Mouse (Mus musculus): ENCODE measurements at regions not wholly inside any gene's neighbourhood (a gene's known extent, or its start where the extent isn't known, plus 50 kb on each side); places are given as distances from the start of the nearest gene placed in this dataset.
A peak's percentile ranks its signal among the peaks of the same experiment; 100 is the strongest.

DNA sequence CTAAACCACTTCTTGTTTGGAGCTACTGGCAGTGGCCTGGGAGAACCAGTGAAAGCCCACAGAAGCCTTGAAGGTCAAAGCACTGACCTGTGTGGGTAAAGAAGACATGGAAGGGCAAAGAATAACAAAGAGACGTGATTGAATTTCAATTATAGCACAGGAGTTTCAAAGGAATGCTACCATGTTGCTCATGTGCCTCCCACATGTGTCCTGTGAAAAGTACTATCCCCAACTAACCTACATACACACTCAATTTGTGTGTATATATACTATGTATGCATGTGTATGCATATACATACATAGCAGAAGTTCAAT is 110.0 kb downstream of the Ccdc71l start:
- peak; percentile 22 for DNase-seq (ENCODE audit: low read depth, low spot score)

DNA sequence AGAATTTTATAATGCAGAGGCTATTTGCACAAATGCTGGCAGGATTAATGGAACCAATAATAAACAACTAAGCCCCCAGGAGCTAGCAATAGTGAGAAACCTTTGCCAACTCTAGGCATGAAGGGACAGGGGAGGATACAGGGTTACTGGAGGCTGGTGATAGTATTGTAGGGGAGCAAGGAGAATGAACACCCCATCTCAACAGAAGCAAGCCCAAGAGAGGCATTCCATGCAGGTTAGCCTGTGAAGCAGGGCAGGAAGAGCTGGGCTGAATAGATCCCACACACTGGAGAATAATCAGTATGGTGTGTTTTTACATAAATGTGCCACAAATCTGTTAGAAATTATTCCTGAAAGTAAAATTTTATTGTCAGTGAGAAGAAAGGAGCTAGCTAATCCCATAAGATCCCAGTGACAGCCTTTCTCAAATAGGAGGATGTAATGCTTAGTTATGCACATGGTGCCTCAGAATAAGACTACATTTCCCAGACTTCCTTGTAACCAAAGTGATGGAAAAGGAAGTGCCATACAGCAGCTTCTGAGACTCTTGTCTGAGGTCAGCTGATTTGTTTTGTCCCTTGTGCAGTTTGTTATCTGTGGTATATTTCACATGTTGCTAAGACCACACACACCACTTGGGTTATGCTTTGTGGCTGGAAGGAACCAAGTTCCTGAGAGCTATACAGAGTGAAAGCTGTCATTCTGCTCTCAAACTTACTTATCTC is 111.1 kb downstream of the Ccdc71l start:
- no peak for DNase-seq (ENCODE audit: low read depth, low spot score)

DNA sequence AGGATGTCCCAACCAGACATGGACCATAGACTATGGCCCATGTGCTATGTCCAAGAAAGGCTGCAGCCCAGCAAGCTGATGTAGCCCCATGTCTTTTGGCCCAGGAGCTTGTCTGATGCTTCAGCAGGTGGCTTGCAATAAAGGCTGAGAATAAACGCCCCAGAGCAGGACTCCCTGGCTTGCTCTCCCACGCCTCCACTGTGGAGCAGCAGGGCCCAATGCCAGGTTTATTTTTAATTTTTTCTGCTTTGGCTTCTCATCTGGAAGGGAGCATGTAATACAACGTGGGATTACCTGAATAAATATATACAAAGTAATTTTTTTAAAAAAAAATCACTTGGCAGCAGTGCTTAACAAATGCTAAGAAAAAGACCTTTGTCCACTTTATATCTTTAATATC is 125.7 kb downstream of the Ccdc71l start:
- DNase-seq (ENCODE audit: low read depth, low spot score): no peak

DNA sequence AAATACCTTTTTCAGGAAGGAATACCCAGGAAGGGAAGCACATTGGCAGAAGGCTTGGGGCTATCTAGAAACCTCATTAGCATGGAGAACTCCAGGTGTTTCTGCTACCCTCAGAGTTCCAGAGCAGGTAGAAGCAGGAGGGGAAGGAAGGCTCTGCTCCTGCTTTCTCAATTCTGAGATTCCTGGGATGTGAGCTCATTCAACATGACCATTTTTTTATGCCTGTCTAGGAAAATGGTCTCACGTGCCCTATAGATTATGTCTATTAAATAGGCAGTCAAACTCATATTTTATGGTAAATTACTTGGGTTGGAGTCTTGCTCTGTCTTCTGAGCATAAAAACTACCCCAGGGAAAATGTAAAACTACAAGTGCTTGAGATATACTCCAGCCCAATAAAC is 130.2 kb downstream of the Ccdc71l start:
- no peak for DNase-seq (ENCODE audit: low read depth, low spot score)

DNA sequence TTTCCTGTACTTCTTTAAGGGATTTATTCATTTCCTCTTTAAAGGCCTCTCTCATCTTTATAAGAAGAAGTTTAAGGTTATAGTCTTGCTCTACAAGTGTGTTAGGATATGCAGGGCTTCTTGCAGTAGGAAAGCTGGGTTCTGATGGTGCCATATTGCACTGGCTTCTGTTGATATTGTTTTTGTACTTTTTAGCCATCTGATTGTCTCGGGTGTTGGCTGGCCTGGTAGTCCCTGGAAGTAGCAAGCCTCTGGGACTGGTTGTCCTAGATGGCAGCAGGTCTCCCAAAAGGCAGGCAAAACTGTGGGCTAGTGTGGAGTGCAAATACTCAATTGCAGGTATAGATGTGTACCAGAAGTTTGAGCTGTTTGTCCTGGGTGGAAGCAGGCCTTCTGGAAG is 147.1 kb downstream of the Ccdc71l start:
- no peak for DNase-seq (ENCODE audit: low read depth, low spot score)

DNA sequence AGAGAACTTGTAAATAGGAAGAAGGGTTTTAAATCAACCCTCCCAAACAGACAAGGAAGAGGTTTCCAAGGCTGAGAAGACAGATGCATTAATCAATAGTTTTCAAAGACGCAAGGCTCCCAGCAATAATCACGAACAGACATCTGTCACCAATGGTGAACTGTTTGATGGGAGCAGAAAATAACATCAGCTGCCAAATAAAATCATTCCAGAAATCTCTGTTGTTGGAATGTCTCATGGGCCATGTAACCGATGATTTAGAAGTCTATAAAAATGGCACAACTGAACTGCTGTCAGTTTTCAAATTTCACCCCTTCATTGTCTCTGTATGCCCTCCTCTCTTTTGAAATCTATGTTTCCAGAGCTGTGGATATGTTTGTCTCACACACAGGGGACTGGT is 152.7 kb downstream of the Ccdc71l start:
- DNase-seq (ENCODE audit: low read depth, low spot score): no peak

DNA sequence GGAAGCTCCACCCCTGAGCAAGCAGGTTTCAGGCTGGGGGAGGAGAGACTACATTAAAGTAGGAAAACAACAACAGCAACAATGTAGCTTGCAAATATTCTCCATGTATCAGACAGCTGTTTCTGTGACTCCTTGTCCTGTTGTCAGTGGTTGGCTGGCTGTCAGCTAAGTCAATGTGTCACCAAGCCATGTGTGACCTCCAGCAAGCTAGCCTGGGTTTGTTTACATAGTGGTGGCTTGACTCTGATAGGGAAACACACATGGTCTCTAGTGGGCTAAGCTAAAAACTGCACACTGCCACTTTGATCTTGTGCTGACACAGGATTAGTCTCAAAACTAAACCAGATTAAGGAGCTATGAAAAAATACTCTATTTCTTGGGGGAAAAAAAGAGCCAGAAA is 155.1 kb downstream of the Ccdc71l start:
- peak; percentile 1 for DNase-seq (ENCODE audit: low read depth, low spot score)

DNA sequence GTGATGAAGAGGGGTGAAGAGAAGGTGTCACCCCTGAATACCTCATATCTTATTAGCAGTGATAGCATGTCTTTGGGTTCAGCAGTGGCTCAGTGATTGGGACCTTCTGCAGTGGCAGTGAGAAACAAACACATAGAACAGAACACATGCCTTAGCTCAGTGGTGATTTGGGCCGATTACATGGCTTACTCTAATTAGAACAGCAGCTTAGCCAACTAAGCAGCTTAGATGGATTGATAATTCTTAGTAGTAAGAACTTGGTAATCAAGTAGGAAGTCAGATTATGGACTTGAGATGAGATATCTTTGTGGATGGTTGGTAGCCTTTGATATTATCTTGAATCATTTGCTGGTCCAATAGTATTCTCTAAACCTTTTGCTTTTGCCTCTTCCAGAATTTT is 167.0 kb downstream of the Ccdc71l start:
- no peak for DNase-seq (ENCODE audit: low read depth, low spot score)

DNA sequence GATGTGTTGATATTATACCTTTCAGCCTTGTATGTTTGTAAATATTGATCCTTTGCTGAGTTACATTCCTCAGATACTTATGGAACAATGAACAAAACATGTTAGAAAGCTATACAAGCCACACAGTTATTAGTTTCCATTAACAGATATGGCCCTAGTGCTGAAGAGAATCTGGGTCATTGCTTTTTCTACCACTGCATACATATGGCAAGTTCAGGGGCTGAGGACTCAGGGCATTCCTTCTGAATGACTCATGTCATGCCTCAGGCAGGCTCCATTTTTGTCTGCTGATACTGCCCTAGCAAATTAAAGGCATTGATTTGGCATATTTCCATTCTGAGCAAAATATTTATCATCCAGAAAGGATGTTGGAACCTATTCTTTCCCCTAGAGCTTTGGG is 167.9 kb downstream of the Ccdc71l start:
- DNase-seq (ENCODE audit: low read depth, low spot score): no peak

DNA sequence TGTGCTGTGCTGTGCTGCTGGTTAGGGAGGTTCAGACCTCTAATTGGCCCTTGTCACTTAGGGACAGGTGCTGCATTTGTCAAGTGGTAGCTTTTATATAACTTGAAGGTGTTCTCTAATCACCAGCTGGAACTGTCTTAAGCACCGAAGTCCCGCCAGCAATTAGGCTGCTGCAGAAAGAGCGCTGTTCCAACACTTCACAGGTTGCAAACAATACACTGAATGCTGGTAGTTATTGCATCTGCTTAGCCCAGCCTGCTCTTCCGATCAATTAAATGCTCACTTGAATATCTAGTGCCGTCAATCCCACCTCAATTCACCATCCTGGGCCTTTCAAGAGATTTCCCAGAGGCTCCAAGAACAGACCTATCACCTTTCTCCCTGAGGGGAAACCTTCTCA is 175.3 kb downstream of the Ccdc71l start:
- DNase-seq (ENCODE audit: low read depth, low spot score): no peak

DNA sequence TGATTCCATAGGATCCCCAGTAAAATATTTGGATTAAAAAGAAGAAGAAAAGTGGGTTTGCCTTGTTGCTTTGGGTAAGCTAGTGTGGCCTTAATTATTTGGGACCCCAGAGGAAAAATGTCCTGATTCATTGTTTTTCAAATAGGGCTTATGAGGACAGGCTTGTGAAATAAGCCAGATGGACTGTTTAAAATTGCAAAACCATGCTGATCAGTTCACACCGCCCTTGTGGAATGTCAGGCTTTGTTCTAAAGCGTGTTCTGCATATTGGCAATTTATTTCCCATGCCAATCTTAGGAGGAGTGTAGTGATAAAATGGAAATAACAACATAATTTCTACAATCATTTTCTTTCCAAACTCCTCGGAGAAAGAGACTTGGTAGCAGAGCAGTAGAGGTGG is 189.3 kb downstream of the Ccdc71l start:
- DNase-seq (ENCODE audit: low read depth, low spot score): no peak

DNA sequence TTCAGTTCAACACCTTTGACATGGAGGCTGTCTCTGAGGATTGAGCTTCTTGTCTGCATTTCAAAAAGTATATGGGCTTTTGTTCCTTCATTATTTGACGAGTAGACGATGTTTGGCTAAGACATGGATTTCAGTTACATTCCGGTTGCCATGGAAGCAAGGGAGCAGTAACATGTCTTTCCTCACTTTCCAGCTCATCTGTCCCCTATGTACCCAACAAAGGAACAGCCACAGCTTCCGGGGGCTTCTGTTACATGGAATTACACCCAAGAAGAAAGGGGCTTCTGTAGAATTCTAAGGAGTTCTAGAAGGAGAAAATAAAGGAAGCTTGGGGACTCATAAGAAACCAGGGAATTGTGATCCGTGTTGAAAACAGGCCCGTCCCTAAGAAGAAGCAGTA is 202.8 kb downstream of the Ccdc71l start:
- DNase-seq (ENCODE audit: low read depth, low spot score): no peak

DNA sequence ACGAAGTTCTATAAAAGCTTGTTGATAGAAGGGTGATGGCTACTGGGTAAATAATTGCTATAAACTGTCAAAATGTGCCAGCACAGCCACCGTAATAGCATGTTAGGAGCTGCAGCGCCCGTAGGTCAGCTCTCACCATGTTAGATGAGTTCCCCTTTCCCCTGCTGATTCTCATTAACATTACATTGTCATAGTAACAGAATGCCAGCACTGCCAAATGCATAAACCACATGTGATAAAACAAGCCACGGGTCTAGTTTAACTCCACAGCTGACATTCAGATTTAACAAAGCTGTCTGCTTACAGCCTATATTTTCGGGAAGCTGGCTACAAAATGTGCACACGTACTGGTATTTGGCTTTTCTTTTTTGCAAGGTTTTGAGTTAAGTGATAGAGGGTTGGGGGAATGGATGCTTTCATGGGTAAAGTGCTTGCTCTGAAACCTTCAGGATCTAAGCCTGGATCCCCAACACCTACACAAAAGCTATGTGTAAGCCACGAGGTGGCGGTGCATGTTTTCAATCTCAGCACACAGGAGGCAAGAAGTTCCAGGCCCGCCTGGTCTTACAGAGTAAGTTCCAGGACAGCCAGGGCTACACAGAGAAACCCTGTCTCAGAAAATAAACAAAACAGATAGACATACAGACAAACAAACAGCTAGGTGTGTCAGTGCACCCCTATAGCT is 217.1 kb upstream of the Nampt start:
- DNase-seq (ENCODE audit: low read depth, low spot score): no peak

DNA sequence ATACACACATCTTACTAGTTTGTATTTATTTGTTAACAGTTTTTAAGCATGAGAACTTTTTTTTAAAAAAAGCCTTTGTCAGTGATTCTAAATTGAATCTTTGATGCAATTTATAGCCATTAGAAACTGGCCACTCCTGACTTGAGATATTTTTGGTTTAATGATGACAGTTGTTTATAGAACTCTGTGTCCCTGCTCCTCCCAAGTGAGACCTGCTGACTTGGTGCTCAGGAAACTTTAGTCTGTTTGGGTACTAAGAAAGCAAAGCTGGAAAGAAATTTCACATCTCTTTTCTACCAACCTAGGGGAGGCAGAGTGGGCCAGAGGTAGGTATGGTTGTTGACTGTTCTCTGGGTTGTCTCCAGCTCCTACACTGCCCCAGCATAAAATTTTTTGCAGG is 214.0 kb upstream of the Nampt start:
- no peak for DNase-seq (ENCODE audit: low read depth, low spot score)

DNA sequence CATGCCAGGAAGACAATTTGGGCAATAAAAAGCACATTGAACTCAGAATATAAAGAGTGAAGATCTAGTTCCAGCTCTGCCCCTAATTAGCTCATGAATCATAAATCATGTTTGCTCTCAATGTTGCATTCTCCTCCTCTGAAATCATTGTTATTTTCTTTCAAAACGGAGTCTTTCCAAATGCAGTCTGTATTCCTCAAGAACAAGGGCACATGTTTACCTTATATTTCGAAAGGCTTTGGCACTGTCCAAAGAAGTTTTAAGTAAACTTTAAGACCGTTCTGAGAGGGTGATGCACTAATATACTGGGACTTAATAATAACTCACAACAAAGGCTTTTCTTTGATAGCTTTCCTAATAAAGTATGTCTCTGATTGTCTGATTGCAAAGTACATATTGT is 204.3 kb upstream of the Nampt start:
- no peak for DNase-seq (ENCODE audit: low read depth, low spot score)

DNA sequence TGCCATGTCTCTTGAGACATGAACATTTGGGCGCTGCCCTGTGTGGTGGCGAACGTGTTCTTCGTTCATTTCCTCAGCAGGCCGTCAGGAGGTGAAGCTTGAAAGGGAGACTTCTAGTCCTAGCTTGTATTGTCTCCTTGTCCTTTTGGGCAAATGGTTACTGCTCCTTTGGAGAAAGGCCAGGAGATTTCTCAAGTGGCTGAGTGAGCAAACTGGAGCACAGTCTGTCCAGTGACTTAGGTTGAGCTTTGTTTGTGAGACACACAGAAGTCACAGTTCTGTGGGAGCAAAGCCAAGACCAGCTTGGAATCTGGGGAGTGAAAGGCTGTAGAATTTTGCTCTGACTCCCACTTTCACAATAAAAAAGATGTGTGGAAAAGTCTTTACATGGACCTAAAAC is 203.3 kb upstream of the Nampt start:
- DNase-seq (ENCODE audit: low read depth, low spot score): no peak

DNA sequence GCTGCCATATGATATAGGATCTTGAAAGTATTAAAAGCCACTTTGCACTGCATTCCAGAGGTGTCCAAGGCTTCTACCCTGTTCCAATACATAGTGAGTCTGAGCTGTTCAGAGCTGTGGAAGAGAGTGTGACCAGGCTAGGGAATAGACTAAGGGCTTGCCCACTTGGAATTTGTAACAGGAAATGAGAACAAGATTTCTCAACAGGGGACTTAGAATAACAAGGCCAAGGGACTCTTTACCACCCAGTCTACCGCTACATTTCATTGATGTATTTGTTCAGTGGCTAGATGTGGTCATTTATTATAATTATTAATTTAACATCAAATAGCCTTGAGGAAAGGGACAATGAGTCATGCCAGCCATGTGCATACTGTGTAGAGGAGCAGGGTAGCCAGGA is 202.3 kb upstream of the Nampt start:
- DNase-seq (ENCODE audit: low read depth, low spot score): no peak

DNA sequence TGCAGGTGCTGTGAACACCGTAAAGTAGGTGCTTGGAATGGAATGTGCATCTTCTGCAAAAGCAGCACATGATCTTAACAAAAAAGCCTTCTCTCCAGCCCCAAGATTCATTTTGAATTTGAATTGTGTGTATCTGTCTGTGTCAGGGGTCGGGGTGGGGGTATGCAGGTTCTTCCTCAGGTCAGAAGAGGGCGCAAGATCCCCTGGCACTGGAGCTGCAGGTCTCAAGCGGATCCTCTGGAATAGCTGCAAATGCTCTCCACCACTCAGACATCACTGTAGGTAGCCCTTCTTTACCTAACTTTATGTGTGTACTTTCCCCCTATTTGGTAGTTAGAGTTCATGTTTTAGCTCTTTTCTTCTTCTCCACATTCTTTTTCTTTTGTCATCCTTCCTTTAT is 199.5 kb upstream of the Nampt start:
- no peak for DNase-seq (ENCODE audit: low read depth, low spot score)

DNA sequence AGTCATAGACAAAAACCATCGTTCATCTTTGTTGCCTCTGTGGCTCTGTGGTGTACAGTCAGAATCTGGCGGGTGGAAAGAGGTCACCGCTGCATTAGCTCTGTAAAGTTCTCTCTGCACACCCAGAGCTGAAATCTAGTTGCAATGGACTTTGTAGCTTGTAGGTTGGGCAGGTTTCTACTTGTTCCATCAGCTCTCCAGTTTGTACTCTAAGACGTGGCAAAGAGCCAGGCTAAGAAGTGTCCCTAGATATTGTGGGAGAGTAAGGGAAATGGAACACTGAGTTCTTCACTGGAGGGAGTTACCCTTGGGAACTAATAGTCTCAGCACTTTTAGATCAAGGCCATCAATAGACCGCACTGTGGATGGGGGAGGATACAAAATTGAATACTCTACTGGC is 197.6 kb upstream of the Nampt start:
- DNase-seq (ENCODE audit: low read depth, low spot score): no peak

DNA sequence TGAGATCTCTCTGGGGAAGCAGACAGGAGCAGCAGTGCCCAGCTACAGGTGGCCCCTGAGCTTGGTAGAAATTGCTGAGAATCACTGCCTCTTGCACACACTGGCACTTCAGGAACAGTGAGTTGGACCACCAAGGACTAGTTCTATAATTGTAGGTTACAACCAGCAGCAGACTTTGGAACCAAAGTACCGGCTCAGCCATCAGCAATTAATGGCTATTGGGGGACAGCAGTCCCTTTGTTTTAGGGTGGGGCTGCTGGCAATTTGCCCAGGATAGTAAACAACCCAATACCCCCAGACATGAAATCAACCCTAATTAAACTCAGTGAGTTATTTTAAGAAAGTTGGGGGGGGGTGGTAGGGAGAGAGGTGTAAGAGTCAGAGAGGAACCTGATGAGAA is 190.8 kb upstream of the Nampt start:
- DNase-seq (ENCODE audit: low read depth, low spot score): no peak

DNA sequence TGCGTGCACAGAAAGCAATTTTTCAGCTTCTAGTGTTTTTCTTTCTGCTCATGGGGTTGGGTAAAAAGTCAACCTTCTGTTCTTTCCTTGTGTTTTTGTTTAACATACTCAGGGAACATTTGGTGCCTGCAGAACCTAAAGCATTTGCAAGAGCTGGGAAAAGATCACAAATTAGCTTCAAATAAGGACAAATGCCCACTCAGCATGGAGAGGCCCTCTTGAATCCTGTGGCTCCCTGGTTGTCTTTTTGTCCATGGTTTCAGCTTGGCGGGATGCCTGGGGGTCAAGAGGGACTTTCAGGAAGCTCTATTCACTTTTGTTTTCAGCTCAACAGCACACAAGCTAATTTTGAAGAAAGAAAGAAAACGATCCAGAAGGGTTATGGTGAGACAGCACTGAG is 186.4 kb upstream of the Nampt start:
- DNase-seq (ENCODE audit: low read depth, low spot score): no peak

DNA sequence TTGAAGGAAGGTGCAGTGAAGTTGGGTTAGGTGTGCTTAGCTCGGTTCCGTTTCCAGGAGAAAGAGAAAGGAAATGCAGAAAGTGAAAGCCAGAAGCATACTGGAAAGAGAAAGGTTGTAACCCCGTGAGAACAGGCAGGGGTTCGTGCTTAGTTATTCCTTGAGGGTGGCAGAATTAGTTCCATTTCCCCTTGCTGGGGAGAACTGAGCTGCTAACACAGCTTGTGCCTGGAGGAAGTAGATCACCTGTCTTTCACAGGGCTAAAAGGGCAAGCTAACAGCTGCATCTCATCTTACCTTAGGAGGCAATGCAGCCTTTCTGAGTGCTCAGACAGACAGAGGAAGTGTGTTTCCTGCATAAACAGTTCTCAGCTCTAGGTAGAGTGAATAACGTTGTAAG is 184.3 kb upstream of the Nampt start:
- no peak for DNase-seq (ENCODE audit: low read depth, low spot score)

DNA sequence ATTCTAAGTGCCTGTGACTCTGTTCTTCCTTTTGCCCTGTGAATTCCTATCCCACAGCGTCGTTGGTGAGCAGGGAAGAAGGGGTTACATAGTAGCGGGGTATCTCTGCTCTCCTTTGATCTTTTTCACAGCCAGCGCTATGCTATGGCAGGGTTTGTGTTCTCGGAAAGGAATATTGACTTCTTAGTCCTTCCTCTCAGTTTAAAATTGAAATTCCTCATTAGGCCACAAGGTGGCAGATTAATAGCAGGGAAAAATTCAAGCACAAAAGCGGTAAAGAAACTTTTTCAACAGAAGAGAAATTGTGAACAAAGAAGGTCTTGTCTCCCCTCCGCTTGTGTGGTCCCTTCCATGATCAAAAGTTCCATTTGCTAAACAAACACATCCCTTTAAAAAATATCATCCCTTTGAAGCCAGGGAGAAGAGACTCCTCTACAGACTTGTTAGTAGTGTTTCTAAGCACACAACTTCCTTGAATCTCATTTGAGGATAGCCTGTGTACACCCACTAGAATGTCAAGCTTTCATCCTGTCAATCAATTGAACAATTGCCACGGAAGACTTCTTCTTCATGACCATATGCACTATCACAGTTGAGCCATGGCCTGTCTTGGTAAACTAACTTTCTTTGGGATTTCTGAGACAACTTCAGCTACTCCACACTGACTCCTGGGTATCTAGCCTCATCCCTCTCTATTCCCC is 181.8 kb upstream of the Nampt start:
- DNase-seq (ENCODE audit: low read depth, low spot score): peak; percentile 82
